Mouse (Mus musculus) left cerebral cortex, postnatal 25 days (tissue): Measurements from ENCODE around the gene Wsb1. TPM values are rescaled to one million over a fixed set of nuclear protein-coding genes. Genes with fewer than 3 reads are reported as not detected.

Source experiments
- DNase-seq, 2 experiments: peaks; one replicate each; pipeline ENCODE4 v3.0.0; 2022; ENCODE audit warnings: low spot score in 2 of 2, mixed read lengths in 1 of 2
- intact Hi-C: fragments of 180-260 bp; cut with DNase I; formaldehyde crosslinking; loops from one replicate; pipeline ENCODE4 v1.15.1; 2025
- total RNA-seq, 2 experiments: library from RNA; stranded (reverse); gene quantifications; 2 replicates each; pipeline ENCODE4 v1.2.3; 2021

Wsb1 gene
- total RNA-seq, 2 experiments from 2014 or later: 64.7 to 78.4 TPM

DNA sequence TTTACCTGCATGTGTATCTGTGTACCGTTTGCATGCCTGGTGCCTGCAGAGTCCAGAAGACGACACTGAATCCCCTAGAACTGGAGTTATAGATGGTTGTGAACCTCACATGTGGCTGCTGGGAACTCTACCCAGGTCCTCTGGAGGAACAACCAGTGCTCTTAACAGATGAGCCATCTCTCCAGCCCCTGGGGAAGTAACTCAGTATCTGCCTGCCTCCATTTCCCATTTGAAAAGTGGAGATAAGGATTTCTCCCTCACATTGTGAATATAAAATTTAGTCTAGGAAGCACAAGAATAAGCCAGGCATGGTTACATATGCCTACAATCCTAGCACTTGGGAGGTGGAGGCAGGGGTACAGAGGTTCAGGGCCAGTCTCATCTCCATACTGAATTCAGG is 64.2 kb downstream of the Wsb1 start:
- no peak for DNase-seq
- intact Hi-C loops: no loop called here

Other genes starting within 250 kb of the Wsb1 start
- gene Ksr1, start 108.3 kb downstream of the Wsb1 start, total RNA-seq: 10 to 100 TPM; 55.2 to 60.6 TPM
- under 1 TPM in 1 of 2 experiments, not detected in 1; 0.53 TPM for gene Gm9964, start 42.2 kb upstream of the Wsb1 start, total RNA-seq
- 100 to 1,000 TPM; 119 to 124 TPM for gene Nf1, start 85.0 kb upstream of the Wsb1 start, total RNA-seq
- 100 to 1,000 TPM; 115 to 123 TPM for gene Omg, start 249.4 kb upstream of the Wsb1 start, total RNA-seq